Mouse (Mus musculus): ENCODE data around the gene Arhgdig. TPM values are rescaled to one million over a fixed set of nuclear protein-coding genes. Genes with fewer than 3 reads are reported as not detected.
A peak's percentile ranks its signal among the peaks of the same experiment; 100 is the strongest.

The Arhgdig gene
- 102 and 117 TPM in 2 replicates for polyA plus RNA-seq (2015; fragmentation: Nextera tagmentation; extraction: Ambion mirVana)

GRCm38 (mm10) chr17:26207686-26208085 lies at the start of gene Arhgdig:
Arhgdig (minus strand) TSS chr17:26207786.
- Histone ChIP-seq H3K4me2 (no peak within 1 kb of the TSS), H3K4me3 (no peak within 1 kb of the TSS), H3K9me3 (no peaks in the 10 kb centered on the region), H3K4me1 (replicated peaks) (peaks cover 11% of the 10 kb centered on the region), H3K27me3 (peaks cover 35% of the 10 kb centered on the region), H3K9ac (no peak within 1 kb of the TSS), H3K36me3 (0 out of 2 replicates have a peak, but pooled peaks cover 6% of the 10 kb centered on the region), H3K27ac (replicated peaks) (no peak within 1 kb of the TSS)
- no peak for ATAC-seq (ENCODE audit: low read depth)
- 91% methylated on average over 12 of the region's 12 CpGs for WGBS

GRCm38 (mm10) chr17:26255313-26255712 lies 47.7 kb upstream of the Arhgdig start:
- H3K9ac ChIP-seq = no peak overlapping the region
- peaks cover 18% of the 10 kb centered on the region for H3K4me1 ChIP-seq (replicated peaks)
- no peaks in the 10 kb centered on the region for H3K27me3 ChIP-seq
- no peak overlapping the region for H3K4me3 ChIP-seq
- no peak overlapping the region for H3K27ac ChIP-seq (replicated peaks)
- no peaks in the 10 kb centered on the region for H3K9me3 ChIP-seq
- no peak for ATAC-seq (ENCODE audit: low read depth)
- WGBS = 91% methylated on average over 7 of the region's 7 CpGs
- H3K36me3 ChIP-seq = peaks cover 44% of the 10 kb centered on the region
- no peak overlapping the region for H3K4me2 ChIP-seq

- H3K4me2 ChIP-seq = peak overlapping the region; percentile 91
- peaks cover 3% of the 10 kb centered on the region; the same call in 1 of the 2 replicates for H3K27me3 ChIP-seq
- H3K4me3 ChIP-seq = peak overlapping the region; percentile 98
- H3K36me3 ChIP-seq = peaks cover 26% of the 10 kb centered on the region
- H3K9ac ChIP-seq = peak overlapping the region; percentile 93
- peak overlapping the region; percentile 98 for H3K27ac ChIP-seq (replicated peaks)
- ATAC-seq (ENCODE audit: low read depth) = peak; percentile 23; the same call in 1 of the 2 replicates
- under 1% methylated on average over 24 of the region's 24 CpGs for WGBS
- H3K4me1 ChIP-seq (replicated peaks) = peaks cover 18% of the 10 kb centered on the region
- no peaks in the 10 kb centered on the region for H3K9me3 ChIP-seq
These were observed 45.8 kb upstream of the Arhgdig start for GRCm38 (mm10) chr17:26253399-26253798.

GRCm38 (mm10) chr17:26252539-26253251 lies 45.1 kb upstream of the Arhgdig start, which contains the start of gene Luc7l:
Luc7l (plus strand) TSS chr17:26252896.
- peak within 1 kb of the TSS; percentile 91 for H3K4me2 ChIP-seq
- H3K9me3 ChIP-seq = no peaks in the 10 kb centered on the region
- peaks cover 6% of the 10 kb centered on the region; the same call in 1 of the 2 replicates for H3K27me3 ChIP-seq
- peak within 1 kb of the TSS; percentile 98 for H3K27ac ChIP-seq (replicated peaks)
- H3K36me3 ChIP-seq = peaks cover 19% of the 10 kb centered on the region
- H3K4me1 ChIP-seq (replicated peaks) = peaks cover 18% of the 10 kb centered on the region
- under 1% methylated on average over 42 of the region's 43 CpGs for WGBS
- H3K4me3 ChIP-seq = peak within 1 kb of the TSS; percentile 98
- peak within 1 kb of the TSS; percentile 93 for H3K9ac ChIP-seq
- ATAC-seq (ENCODE audit: low read depth) = peak; percentile 96

- H3K9ac ChIP-seq = peak overlapping the region; percentile 93
- H3K27ac ChIP-seq (replicated peaks) = peak overlapping the region; percentile 98
- no peak for ATAC-seq (ENCODE audit: low read depth)
These were observed 44.4 kb upstream of the Arhgdig start for GRCm38 (mm10) chr17:26251886-26252538.

GRCm38 (mm10) chr17:26244101-26244841 lies 36.7 kb upstream of the Arhgdig start, which contains the start of gene Fam234a:
Fam234a (minus strand) TSS chr17:26244242.
- H3K4me2 ChIP-seq = peak within 1 kb of the TSS; percentile 90
- no peaks in the 10 kb centered on the region for H3K36me3 ChIP-seq
- 8% methylated on average over 33 of the region's 33 CpGs for WGBS
- peak within 1 kb of the TSS; percentile 81 for H3K27ac ChIP-seq (replicated peaks)
- H3K9me3 ChIP-seq = no peaks in the 10 kb centered on the region
- peaks cover 5% of the 10 kb centered on the region; the same call in 1 of the 2 replicates for H3K27me3 ChIP-seq
- peak within 1 kb of the TSS; percentile 71 for H3K4me3 ChIP-seq
- H3K4me1 ChIP-seq (replicated peaks) = peaks cover 26% of the 10 kb centered on the region
- H3K9ac ChIP-seq = peak within 1 kb of the TSS; percentile 78
- peak; percentile 96 for ATAC-seq (ENCODE audit: low read depth)

More at GRCm38 (mm10) chr17:26251886-26252538, 44.4 kb upstream of the Arhgdig start:
- no peaks in the 10 kb centered on the region for H3K9me3 ChIP-seq
- peaks cover 18% of the 10 kb centered on the region for H3K4me1 ChIP-seq (replicated peaks)
- 51% methylated on average over 4 of the region's 4 CpGs for WGBS
- H3K4me3 ChIP-seq = peak overlapping the region; percentile 98
- peaks cover 6% of the 10 kb centered on the region; the same call in 1 of the 2 replicates for H3K27me3 ChIP-seq
- H3K36me3 ChIP-seq = peaks cover 12% of the 10 kb centered on the region
- peak overlapping the region; percentile 91 for H3K4me2 ChIP-seq

GRCm38 (mm10) chr17:26243471-26244100 lies 36.0 kb upstream of the Arhgdig start:
- WGBS = under 1% methylated on average over 32 of the region's 32 CpGs
- Histone ChIP-seq H3K9ac (peak overlapping the region; percentile 78), H3K9me3 (no peaks in the 10 kb centered on the region), H3K4me1 (replicated peaks) (peaks cover 26% of the 10 kb centered on the region), H3K27me3 (0 out of 2 replicates have a peak, but pooled peaks cover 3% of the 10 kb centered on the region), H3K36me3 (no peaks in the 10 kb centered on the region), H3K4me2 (peak overlapping the region; percentile 90), H3K27ac (replicated peaks) (peak overlapping the region; percentile 81), H3K4me3 (peak overlapping the region; percentile 71)
- peak; percentile 83 for ATAC-seq (ENCODE audit: low read depth)

- no peak overlapping the region for H3K27ac ChIP-seq (replicated peaks)
- H3K4me2 ChIP-seq = no peak overlapping the region
- H3K4me3 ChIP-seq = no peak overlapping the region
- peaks cover 29% of the 10 kb centered on the region for H3K4me1 ChIP-seq (replicated peaks)
- H3K9ac ChIP-seq = no peak overlapping the region
- no peaks in the 10 kb centered on the region for H3K9me3 ChIP-seq
- 85% methylated on average over 6 of the region's 6 CpGs for WGBS
- no peaks in the 10 kb centered on the region for H3K27me3 ChIP-seq
- ATAC-seq (ENCODE audit: low read depth) = no peak
- no peaks in the 10 kb centered on the region for H3K36me3 ChIP-seq
These were observed 33.4 kb upstream of the Arhgdig start for GRCm38 (mm10) chr17:26240990-26241389.

GRCm38 (mm10) chr17:26240120-26240790 lies 32.7 kb upstream of the Arhgdig start:
- Histone ChIP-seq H3K4me1 (replicated peaks) (peaks cover 36% of the 10 kb centered on the region), H3K4me3 (no peak overlapping the region), H3K9ac (no peak overlapping the region), H3K27ac (replicated peaks) (no peak overlapping the region), H3K9me3 (no peaks in the 10 kb centered on the region), H3K36me3 (no peaks in the 10 kb centered on the region), H3K4me2 (no peak overlapping the region), H3K27me3 (no peaks in the 10 kb centered on the region)
- ATAC-seq (ENCODE audit: low read depth) = no peak
- 85% methylated on average over 6 of the region's 6 CpGs for whole genome bisulfite sequencing

GRCm38 (mm10) chr17:26239551-26239950 lies 32.0 kb upstream of the Arhgdig start:
- ATAC-seq (ENCODE audit: low read depth) = no peak
- no peaks in the 10 kb centered on the region for H3K27me3 ChIP-seq
- H3K9me3 ChIP-seq = no peaks in the 10 kb centered on the region
- no peak overlapping the region for H3K4me2 ChIP-seq
- 76% methylated on average over 2 of the region's 2 CpGs for WGBS
- no peaks in the 10 kb centered on the region for H3K36me3 ChIP-seq
- no peak overlapping the region for H3K4me3 ChIP-seq
- H3K9ac ChIP-seq = no peak overlapping the region
- H3K27ac ChIP-seq (replicated peaks) = no peak overlapping the region
- peaks cover 36% of the 10 kb centered on the region for H3K4me1 ChIP-seq (replicated peaks)

- Histone ChIP-seq H3K9ac (no peak overlapping the region), H3K27me3 (no peaks in the 10 kb centered on the region), H3K36me3 (0 out of 2 replicates have a peak, but pooled peaks cover 3% of the 10 kb centered on the region), H3K9me3 (no peaks in the 10 kb centered on the region), H3K4me2 (no peak overlapping the region), H3K4me3 (no peak overlapping the region), H3K27ac (replicated peaks) (no peak overlapping the region), H3K4me1 (replicated peaks) (peaks cover 24% of the 10 kb centered on the region)
- WGBS = 92% methylated on average over 10 of the region's 10 CpGs
- no peak for ATAC-seq (ENCODE audit: low read depth)
These were observed 30.1 kb upstream of the Arhgdig start for GRCm38 (mm10) chr17:26237667-26238066.
